Mouse (Mus musculus): ENCODE measurements around the gene Sap18b. TPM values are rescaled to one million over a fixed set of nuclear protein-coding genes. Genes with fewer than 3 reads are reported as not detected.

Gene Sap18b
- polyA plus RNA-seq, 1 experiment from 2014 or later = 323 TPM

DNA sequence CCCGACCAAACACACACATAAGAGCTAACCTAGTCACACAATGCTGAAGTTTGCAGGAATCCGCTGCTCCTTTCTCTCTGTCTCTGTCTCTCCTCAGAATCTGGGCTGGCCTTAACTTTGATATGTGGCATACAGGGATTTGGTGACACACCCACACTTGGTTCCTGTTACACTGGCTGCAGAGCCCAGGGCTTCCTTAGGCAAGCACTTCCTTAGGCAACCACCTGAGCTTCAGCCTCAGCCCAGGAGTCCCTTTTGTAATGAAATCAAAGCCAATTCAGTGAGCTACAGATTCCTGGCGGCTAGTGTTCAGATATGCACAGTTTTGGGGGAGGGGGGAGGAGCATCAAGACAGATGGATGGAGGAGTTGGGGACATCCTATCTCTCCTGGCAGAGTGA is 7.5 kb upstream of the Sap18b start:
- 75% methylated on average over 3 of the region's 3 CpGs for WGBS
- no peaks in the 10 kb centered on the region for H3K9me3 ChIP-seq (ENCODE audit: control insufficient read depth)
- H3K9ac ChIP-seq (ENCODE audit: low read depth, low read length) = no peak overlapping the region
- ATAC-seq = no peak
- no peaks in the 10 kb centered on the region for H3K4me1 ChIP-seq (replicated peaks; ENCODE audit: control insufficient read depth, insufficient read depth, low read length)
- H3K36me3 ChIP-seq (ENCODE audit: control insufficient read depth, insufficient read depth) = no peaks in the 10 kb centered on the region
- H3K27me3 ChIP-seq (replicated peaks; ENCODE audit: control insufficient read depth, insufficient read depth, low read length) = no peaks in the 10 kb centered on the region
- no peak for TF ChIP-seq CTCF (IDR thresholded peaks at IDR 0.05; ENCODE audit: low read depth)
- no peak overlapping the region for H3K4me3 ChIP-seq (ENCODE audit: low read depth, low read length)
- no peak overlapping the region for H3K27ac ChIP-seq (ENCODE audit: low read depth, low read length)
- H3K4me2 ChIP-seq (replicated peaks; ENCODE audit: low read depth) = no peak overlapping the region

DNA sequence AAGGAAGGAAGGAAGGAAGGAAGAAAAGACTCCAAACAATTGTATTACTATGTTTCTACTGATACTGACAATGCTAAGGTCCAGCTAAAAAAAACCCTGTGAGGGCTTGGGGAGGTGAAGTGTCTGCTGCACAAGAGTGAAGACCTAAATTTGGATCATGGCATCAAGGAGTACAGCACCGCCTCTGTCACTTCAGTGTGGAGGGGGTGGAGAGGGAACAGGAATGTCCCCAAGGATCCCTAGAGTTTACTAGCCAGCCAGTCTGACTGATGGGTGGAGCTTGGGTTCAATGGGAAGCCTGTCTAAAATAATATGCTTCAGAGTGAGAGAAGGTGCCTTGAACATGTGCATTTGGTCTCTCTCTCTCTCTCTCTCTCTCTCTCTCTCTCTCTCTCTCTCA is 6.9 kb upstream of the Sap18b start:
- H3K36me3 ChIP-seq (ENCODE audit: control insufficient read depth, insufficient read depth) = no peaks in the 10 kb centered on the region
- no peak overlapping the region for H3K4me3 ChIP-seq (ENCODE audit: low read depth, low read length)
- no peaks in the 10 kb centered on the region for H3K9me3 ChIP-seq (ENCODE audit: control insufficient read depth)
- no peak overlapping the region for H3K27ac ChIP-seq (ENCODE audit: low read depth, low read length)
- 71% methylated on average over 1 of the region's 1 CpGs for WGBS
- no peak overlapping the region for H3K9ac ChIP-seq (ENCODE audit: low read depth, low read length)
- H3K4me2 ChIP-seq (replicated peaks; ENCODE audit: low read depth) = no peak overlapping the region
- no peaks in the 10 kb centered on the region for H3K4me1 ChIP-seq (replicated peaks; ENCODE audit: control insufficient read depth, insufficient read depth, low read length)
- ATAC-seq = no peak
- no peak for TF ChIP-seq CTCF (IDR thresholded peaks at IDR 0.05; ENCODE audit: low read depth)
- H3K27me3 ChIP-seq (replicated peaks; ENCODE audit: control insufficient read depth, insufficient read depth, low read length) = no peaks in the 10 kb centered on the region

DNA sequence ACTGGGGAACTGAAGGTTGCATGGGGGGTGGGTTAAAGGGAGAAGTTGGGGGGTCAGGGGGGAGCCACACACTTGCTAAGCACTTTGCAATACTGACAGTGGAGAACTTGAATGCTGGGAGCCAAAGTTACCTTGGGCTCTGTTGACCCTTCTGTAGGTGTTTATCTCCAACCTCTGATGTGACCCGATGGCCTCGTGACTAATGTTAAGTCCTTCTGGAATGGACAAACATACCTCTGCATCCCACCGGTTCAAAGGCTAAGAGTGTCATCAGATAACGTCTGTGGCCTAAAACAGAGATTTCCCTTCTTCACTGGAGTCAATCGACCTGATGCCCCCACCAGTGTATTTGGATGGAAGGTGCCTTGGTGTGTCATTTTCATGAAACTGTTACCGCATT is 3.9 kb upstream of the Sap18b start:
- no peak overlapping the region for H3K27ac ChIP-seq (ENCODE audit: low read depth, low read length)
- WGBS = 42% methylated on average over 6 of the region's 6 CpGs

DNA sequence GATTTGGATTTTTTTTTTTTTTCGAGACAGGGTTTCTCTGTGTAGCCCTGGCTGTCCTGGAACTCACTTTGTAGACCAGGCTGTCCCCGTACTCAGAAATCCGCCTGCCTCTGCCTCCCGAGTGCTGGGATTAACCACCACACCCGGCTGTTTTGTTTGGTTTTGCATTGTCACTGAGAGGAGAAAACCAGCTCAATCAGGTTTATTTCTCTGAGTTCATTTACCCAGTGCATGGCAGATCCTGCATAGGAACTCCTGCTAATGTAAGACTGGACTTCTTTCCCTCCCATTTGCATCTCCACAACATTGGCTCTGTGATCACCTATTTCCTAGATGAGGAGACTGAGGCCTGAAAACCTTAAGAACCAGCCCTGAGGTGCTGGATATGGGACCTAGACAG is 3.0 kb upstream of the Sap18b start:
- H3K27me3 ChIP-seq (replicated peaks; ENCODE audit: control insufficient read depth, insufficient read depth, low read length) = no peaks in the 10 kb centered on the region
- 80% methylated on average over 5 of the region's 5 CpGs for WGBS
- no peaks in the 10 kb centered on the region for H3K36me3 ChIP-seq (ENCODE audit: control insufficient read depth, insufficient read depth)
- H3K27ac ChIP-seq (ENCODE audit: low read depth, low read length) = no peak overlapping the region
- no peak overlapping the region for H3K9ac ChIP-seq (ENCODE audit: low read depth, low read length)
- H3K9me3 ChIP-seq (ENCODE audit: control insufficient read depth) = no peaks in the 10 kb centered on the region
- TF ChIP-seq CTCF (IDR thresholded peaks at IDR 0.05; ENCODE audit: low read depth) = no peak
- H3K4me1 ChIP-seq (replicated peaks; ENCODE audit: control insufficient read depth, insufficient read depth, low read length) = no peaks in the 10 kb centered on the region
- H3K4me3 ChIP-seq (ENCODE audit: low read depth, low read length) = no peak overlapping the region
- ATAC-seq = no peak
- no peak overlapping the region for H3K4me2 ChIP-seq (replicated peaks; ENCODE audit: low read depth)

More for the DNA sequence above, 3.9 kb upstream of the Sap18b start:
- no peak for ATAC-seq
- Histone ChIP-seq H3K4me1 (replicated peaks; ENCODE audit: control insufficient read depth, insufficient read depth, low read length) (no peaks in the 10 kb centered on the region), H3K4me3 (ENCODE audit: low read depth, low read length) (no peak overlapping the region), H3K36me3 (ENCODE audit: control insufficient read depth, insufficient read depth) (no peaks in the 10 kb centered on the region), H3K27me3 (replicated peaks; ENCODE audit: control insufficient read depth, insufficient read depth, low read length) (no peaks in the 10 kb centered on the region), H3K9me3 (ENCODE audit: control insufficient read depth) (no peaks in the 10 kb centered on the region), H3K9ac (ENCODE audit: low read depth, low read length) (no peak overlapping the region), H3K4me2 (replicated peaks; ENCODE audit: low read depth) (no peak overlapping the region)
- no peak for TF ChIP-seq CTCF (IDR thresholded peaks at IDR 0.05; ENCODE audit: low read depth)

DNA sequence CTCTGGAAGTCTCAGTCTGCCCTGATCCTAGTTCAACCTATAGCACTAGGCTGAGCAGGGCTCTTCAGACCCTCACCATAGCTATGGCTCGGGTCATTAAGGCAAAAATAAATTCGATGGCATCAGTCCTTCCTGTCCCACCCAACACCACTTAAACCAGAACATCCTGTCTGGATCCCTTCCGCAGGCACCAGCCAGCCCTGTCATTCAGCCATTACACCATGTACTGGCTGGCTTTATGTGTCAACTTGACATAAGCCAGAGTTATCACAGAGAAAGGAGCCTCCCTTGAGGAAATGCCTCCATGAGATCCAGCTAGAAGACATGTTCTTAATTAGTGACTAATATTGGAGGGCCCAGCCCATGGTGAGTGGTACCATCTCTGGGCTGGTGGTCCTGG is 2.4 kb upstream of the Sap18b start:
- H3K9ac ChIP-seq (ENCODE audit: low read depth, low read length) = no peak overlapping the region
- no peaks in the 10 kb centered on the region for H3K4me1 ChIP-seq (replicated peaks; ENCODE audit: control insufficient read depth, insufficient read depth, low read length)
- H3K27me3 ChIP-seq (replicated peaks; ENCODE audit: control insufficient read depth, insufficient read depth, low read length) = no peaks in the 10 kb centered on the region
- no peaks in the 10 kb centered on the region for H3K9me3 ChIP-seq (ENCODE audit: control insufficient read depth)
- 67% methylated on average over 3 of the region's 3 CpGs for WGBS
- no peak overlapping the region for H3K4me2 ChIP-seq (replicated peaks; ENCODE audit: low read depth)
- no peak for ATAC-seq
- no peak for TF ChIP-seq CTCF (IDR thresholded peaks at IDR 0.05; ENCODE audit: low read depth)
- no peak overlapping the region for H3K27ac ChIP-seq (ENCODE audit: low read depth, low read length)
- no peak overlapping the region for H3K4me3 ChIP-seq (ENCODE audit: low read depth, low read length)
- no peaks in the 10 kb centered on the region for H3K36me3 ChIP-seq (ENCODE audit: control insufficient read depth, insufficient read depth)

DNA sequence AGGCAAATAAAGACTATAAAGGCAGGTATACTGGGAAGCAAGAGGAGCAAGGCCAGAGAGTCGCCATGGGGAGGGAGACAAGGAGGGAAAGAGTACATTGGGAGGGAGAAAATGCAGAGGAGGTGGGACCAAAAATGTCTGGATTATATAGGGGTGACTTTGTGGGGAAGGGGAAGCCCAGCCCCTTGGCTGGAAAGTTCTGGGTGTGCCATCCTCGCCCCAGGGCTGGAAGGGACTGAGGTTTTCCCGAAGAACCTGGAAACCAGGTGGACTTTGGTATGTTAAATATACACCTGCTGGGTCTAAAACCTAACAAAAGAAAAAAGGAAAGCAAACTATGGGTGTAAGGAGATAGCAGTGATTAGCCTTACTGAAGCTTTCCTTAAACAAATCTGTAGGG is 5.0 kb downstream of the Sap18b start:
- WGBS = 47% methylated on average over 3 of the region's 3 CpGs

More for the DNA sequence above, 5.0 kb downstream of the Sap18b start:
- no peak for ATAC-seq
- no peaks in the 10 kb centered on the region for H3K36me3 ChIP-seq (ENCODE audit: control insufficient read depth, insufficient read depth)
- no peaks in the 10 kb centered on the region for H3K27me3 ChIP-seq (replicated peaks; ENCODE audit: control insufficient read depth, insufficient read depth, low read length)
- H3K27ac ChIP-seq (ENCODE audit: low read depth, low read length) = no peak overlapping the region
- TF ChIP-seq CTCF (IDR thresholded peaks at IDR 0.05; ENCODE audit: low read depth) = no peak
- no peak overlapping the region for H3K4me2 ChIP-seq (replicated peaks; ENCODE audit: low read depth)
- H3K4me1 ChIP-seq (replicated peaks; ENCODE audit: control insufficient read depth, insufficient read depth, low read length) = no peaks in the 10 kb centered on the region
- no peaks in the 10 kb centered on the region for H3K9me3 ChIP-seq (ENCODE audit: control insufficient read depth)
- no peak overlapping the region for H3K4me3 ChIP-seq (ENCODE audit: low read depth, low read length)
- H3K9ac ChIP-seq (ENCODE audit: low read depth, low read length) = no peak overlapping the region

All from intestine, postnatal 0 days (tissue).